Comparison of ENCODE assay signal across 8 mouse cellular contexts in the genomic region with DNA sequence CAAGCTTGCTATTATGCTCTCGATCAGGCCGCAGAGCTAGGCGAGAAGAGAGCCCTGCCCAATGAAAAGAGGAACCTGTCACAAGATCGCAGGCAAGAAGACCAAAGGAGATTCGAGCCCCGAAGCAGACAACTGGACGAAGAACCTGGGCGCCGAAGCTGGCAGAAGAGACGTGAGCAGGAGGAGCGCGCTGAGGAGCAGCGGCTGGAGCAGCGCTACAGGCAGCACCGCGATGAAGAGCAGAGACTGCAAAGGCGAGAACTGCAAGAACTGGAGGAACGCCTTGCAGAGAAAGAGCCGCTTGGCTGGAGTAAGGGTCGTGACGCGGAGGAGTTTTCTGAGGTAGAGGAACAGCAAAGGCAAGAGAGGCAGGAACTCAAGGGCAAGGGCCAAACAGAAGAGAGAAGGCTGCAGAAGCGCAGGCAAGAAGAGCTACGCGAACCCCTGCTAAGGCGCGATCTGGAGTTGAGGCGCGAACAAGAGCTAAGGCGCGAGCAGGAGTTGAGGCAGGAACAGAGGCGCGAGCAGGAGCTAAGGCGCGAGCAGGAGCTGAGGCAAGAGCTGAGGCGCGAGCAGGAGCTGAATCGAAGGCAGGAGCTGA. TPM values are rescaled to one million over a fixed set of nuclear protein-coding genes. Genes with fewer than 3 reads are reported as not detected.
DNase-seq lines count a peak whose midpoint lies in the region; ATAC-seq lines count a peak whose summit lies in the region.

No protein-coding gene starts in this region.

- peaks cover 21% of the 10 kb centered on the region for H3K4me1 ChIP-seq in forebrain, embryonic 12.5 days
- peaks cover 11% of the 10 kb centered on the region for H3K4me1 ChIP-seq in hindbrain, embryonic 14.5 days (replicated peaks; ENCODE audit: control insufficient read depth, insufficient read depth, low read length)

- no peak overlapping the region for H3K27ac ChIP-seq in forebrain, embryonic 12.5 days
- H3K27ac ChIP-seq in hindbrain, embryonic 14.5 days: no peak overlapping the region

- no peaks in the 10 kb centered on the region for H3K9me3 ChIP-seq in forebrain, embryonic 12.5 days
- H3K9me3 ChIP-seq in hindbrain, embryonic 14.5 days (ENCODE audit: control insufficient read depth, low read length): no peaks in the 10 kb centered on the region

- peak overlapping the region; percentile 58 for H3K9ac ChIP-seq in forebrain, embryonic 12.5 days
- peak overlapping the region; percentile 48; the same call in 1 of the 2 replicates for H3K9ac ChIP-seq in hindbrain, embryonic 14.5 days

- 0% methylated on average over 38 of the region's 38 CpGs for WGBS in forebrain, embryonic 12.5 days
- under 1% methylated on average over 38 of the region's 38 CpGs for WGBS in hindbrain, embryonic 14.5 days

- no peaks in the 10 kb centered on the region for H3K36me3 ChIP-seq in forebrain, embryonic 12.5 days (replicated peaks)
- no peaks in the 10 kb centered on the region for H3K36me3 ChIP-seq in hindbrain, embryonic 14.5 days (replicated peaks; ENCODE audit: control insufficient read depth, insufficient read depth)

- DNase-seq in B cell, adult 2 months: peak; percentile 41 to 42
- DNase-seq in Muller cell, postnatal 12 days (ENCODE audit: inconsistent ontology term): peak; percentile 27
- DNase-seq in hindbrain, embryonic 14.5 days (ENCODE audit: low spot score): peak; percentile 29
- DNase-seq in left cerebral cortex, postnatal 36 days (ENCODE audit: low spot score in 2 of 2): peak; percentile 26 to 34
- peak; percentile 17 for DNase-seq in right cerebral cortex, postnatal 14 days

- ATAC-seq in forebrain, embryonic 12.5 days (ENCODE audit: low FRiP score): no peak
- no peak for ATAC-seq in hindbrain, embryonic 14.5 days (ENCODE audit: low FRiP score)
- peak; percentile 68 for ATAC-seq in megakaryocyte progenitor cell, adult 5-6 weeks (replicated peaks; ENCODE audit: poor library complexity)
- ATAC-seq in inflammation-experienced regulatory T-cells, adult 6 months: no peak

- H3K4me3 ChIP-seq in forebrain, embryonic 12.5 days (replicated peaks): peak overlapping the region; percentile 51
- peak overlapping the region; percentile 50 for H3K4me3 ChIP-seq in hindbrain, embryonic 14.5 days (replicated peaks; ENCODE audit: low read length)

- peaks cover 45% of the 10 kb centered on the region for H3K27me3 ChIP-seq in forebrain, embryonic 12.5 days
- H3K27me3 ChIP-seq in hindbrain, embryonic 14.5 days (ENCODE audit: control insufficient read depth, insufficient read depth, low read length): peaks cover 47% of the 10 kb centered on the region

- intact Hi-C loops in left cerebral cortex, postnatal 36 days (cut with DNase I): loop anchor here (5.0 kb wide), 1 partner anchor 44 kb away; no protein-coding TSS in a partner anchor

- peak overlapping the region; percentile 89 for H3K4me2 ChIP-seq in forebrain, embryonic 12.5 days
- H3K4me2 ChIP-seq in hindbrain, embryonic 14.5 days (replicated peaks): peak overlapping the region; percentile 98

RNA-seq across cellular contexts. Expression of gene Tchh, which starts 1.5 kb away (rescaled TPM):
- polyA plus RNA-seq in forebrain, embryonic 12.5 days (2016; fragmentation: Nextera tagmentation; extraction: Ambion mirVana): 0.54 and 0.55 TPM in 2 replicates
- 1.3 and 1.8 TPM in 2 replicates for polyA plus RNA-seq in hindbrain, embryonic 14.5 days (2014; fragmentation: Nextera tagmentation; extraction: Ambion mirVana)
- 1 to 10 TPM; 2.0 to 2.3 TPM for total RNA-seq in left cerebral cortex, postnatal 36 days (2021)
- total RNA-seq in megakaryocyte progenitor cell, adult 5-6 weeks (2015): 0.20 and 0.24 TPM in 2 replicates
- 0.10 TPM in 1 of 2 replicates, not detected in the other for total RNA-seq in megakaryocyte progenitor cell, adult 5-6 weeks (2017)
- polyA plus RNA-seq in inflammation-experienced regulatory T-cells, adult 6 months (2017; shearing (Covaris generic)): under 1 TPM in 1 of 3 experiments, not detected in 2; 0.06 TPM

RNA-seq across cellular contexts. Expression of gene Tchhl1, which starts 25.0 kb away (rescaled TPM):
- polyA plus RNA-seq in forebrain, embryonic 12.5 days (2016; fragmentation: Nextera tagmentation; extraction: Ambion mirVana): not detected in 2 replicates
- not detected in 2 replicates for polyA plus RNA-seq in hindbrain, embryonic 14.5 days (2014; fragmentation: Nextera tagmentation; extraction: Ambion mirVana)
- total RNA-seq in left cerebral cortex, postnatal 36 days (2021): not detected
- not detected in 2 replicates for total RNA-seq in megakaryocyte progenitor cell, adult 5-6 weeks (2015)
- not detected in 2 replicates for total RNA-seq in megakaryocyte progenitor cell, adult 5-6 weeks (2017)
- polyA plus RNA-seq in inflammation-experienced regulatory T-cells, adult 6 months (2017; shearing (Covaris generic)): not detected

RNA-seq across cellular contexts. Expression of gene Rptn, which starts 50.1 kb away (rescaled TPM):
- polyA plus RNA-seq in forebrain, embryonic 12.5 days (2016; fragmentation: Nextera tagmentation; extraction: Ambion mirVana): not detected in 2 replicates
- polyA plus RNA-seq in hindbrain, embryonic 14.5 days (2014; fragmentation: Nextera tagmentation; extraction: Ambion mirVana): not detected in 2 replicates
- total RNA-seq in left cerebral cortex, postnatal 36 days (2021): not detected
- total RNA-seq in megakaryocyte progenitor cell, adult 5-6 weeks (2015): not detected in 2 replicates
- total RNA-seq in megakaryocyte progenitor cell, adult 5-6 weeks (2017): not detected in 2 replicates
- polyA plus RNA-seq in inflammation-experienced regulatory T-cells, adult 6 months (2017; shearing (Covaris generic)): not detected
